Mouse (Mus musculus): ENCODE data around the gene Gm43951. TPM values are rescaled to one million over a fixed set of nuclear protein-coding genes. Genes with fewer than 3 reads are reported as not detected.
A peak's percentile ranks its signal among the peaks of the same experiment; 100 is the strongest.

The Gm43951 gene
- polyA plus RNA-seq, 1 experiment from 2014 or later: 0.09 TPM

GRCm38 (mm10) chr11:72207204-72207833 is 679 bp upstream of the Gm43951 start, which contains the start of the genes 4933427D14Rik and Txndc17:
Gene 4933427D14Rik (minus strand): TSS chr11:72207459.
Gene Txndc17 (plus strand): TSS chr11:72207547.
- no peaks in the 10 kb centered on the region for H3K27me3 ChIP-seq (ENCODE audit: insufficient read depth, low read length)
- WGBS: under 1% methylated on average over 42 of the region's 42 CpGs

DNA sequence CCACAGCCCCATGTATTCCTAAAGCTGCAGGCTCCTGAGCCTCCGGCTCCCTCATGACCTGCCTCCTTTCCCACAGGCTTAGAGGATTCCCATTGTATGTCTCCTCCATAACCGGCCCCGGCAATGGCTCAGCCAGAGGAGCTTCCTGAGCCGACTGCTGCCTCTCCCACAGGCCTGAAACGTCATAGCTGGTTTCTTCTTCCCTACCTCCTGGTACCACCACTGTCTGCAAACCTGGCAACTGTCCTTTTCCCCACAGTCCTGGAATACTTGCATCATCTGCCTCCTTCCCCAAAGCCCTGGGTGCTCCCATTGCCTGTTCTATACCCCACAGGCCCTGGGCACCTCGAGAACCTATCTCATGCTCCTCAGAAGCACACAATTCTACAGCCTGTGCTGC is 1.4 kb downstream of the Gm43951 start:
- Histone ChIP-seq H3K4me3 (ENCODE audit: low read length) (no peak overlapping the region), H3K4me2 (replicated peaks; ENCODE audit: low read depth, low read length) (no peak overlapping the region)

More at GRCm38 (mm10) chr11:72207204-72207833, 679 bp upstream of the Gm43951 start, which contains the start of the genes 4933427D14Rik and Txndc17:
- Histone ChIP-seq H3K4me1 (ENCODE audit: insufficient read depth, low read length) (peaks cover 13% of the 10 kb centered on the region), H3K9ac (replicated peaks; ENCODE audit: low read length) (peak within 1 kb of the TSS; percentile 91), H3K27ac (ENCODE audit: low read length) (peak within 1 kb of the TSS; percentile 77), H3K4me3 (ENCODE audit: low read length) (peak within 1 kb of the TSS; percentile 95), H3K9me3 (ENCODE audit: low read length) (no peaks in the 10 kb centered on the region), H3K4me2 (replicated peaks; ENCODE audit: low read depth, low read length) (peak within 1 kb of the TSS; percentile 93), H3K36me3 (ENCODE audit: insufficient read depth, low read length) (peaks cover 16% of the 10 kb centered on the region; the same call in 1 of the 2 replicates)
- ATAC-seq (ENCODE audit: low FRiP score, low TSS enrichment): peak; percentile 98

GRCm38 (mm10) chr11:72203440-72203839 is 3.2 kb downstream of the Gm43951 start:
- 79% methylated on average over 1 of the region's 1 CpGs for WGBS
- H3K4me2 ChIP-seq (replicated peaks; ENCODE audit: low read depth, low read length): no peak overlapping the region
- peaks cover 13% of the 10 kb centered on the region for H3K4me1 ChIP-seq (ENCODE audit: insufficient read depth, low read length)
- H3K9me3 ChIP-seq (ENCODE audit: low read length): no peaks in the 10 kb centered on the region
- no peaks in the 10 kb centered on the region for H3K27me3 ChIP-seq (ENCODE audit: insufficient read depth, low read length)
- H3K4me3 ChIP-seq (ENCODE audit: low read length): no peak overlapping the region
- peaks cover 7% of the 10 kb centered on the region for H3K36me3 ChIP-seq (ENCODE audit: insufficient read depth, low read length)
- H3K9ac ChIP-seq (replicated peaks; ENCODE audit: low read length): no peak overlapping the region
- no peak overlapping the region for H3K27ac ChIP-seq (ENCODE audit: low read length)
- ATAC-seq (ENCODE audit: low FRiP score, low TSS enrichment): no peak

More for the DNA sequence above, 1.4 kb downstream of the Gm43951 start:
- WGBS: 84% methylated on average over 6 of the region's 6 CpGs
- no peak overlapping the region for H3K9ac ChIP-seq (replicated peaks; ENCODE audit: low read length)
- H3K27ac ChIP-seq (ENCODE audit: low read length): no peak overlapping the region
- no peaks in the 10 kb centered on the region for H3K27me3 ChIP-seq (ENCODE audit: insufficient read depth, low read length)
- no peaks in the 10 kb centered on the region for H3K9me3 ChIP-seq (ENCODE audit: low read length)
- no peak for ATAC-seq (ENCODE audit: low FRiP score, low TSS enrichment)
- peaks cover 7% of the 10 kb centered on the region for H3K36me3 ChIP-seq (ENCODE audit: insufficient read depth, low read length)
- peaks cover 13% of the 10 kb centered on the region for H3K4me1 ChIP-seq (ENCODE audit: insufficient read depth, low read length)

DNA sequence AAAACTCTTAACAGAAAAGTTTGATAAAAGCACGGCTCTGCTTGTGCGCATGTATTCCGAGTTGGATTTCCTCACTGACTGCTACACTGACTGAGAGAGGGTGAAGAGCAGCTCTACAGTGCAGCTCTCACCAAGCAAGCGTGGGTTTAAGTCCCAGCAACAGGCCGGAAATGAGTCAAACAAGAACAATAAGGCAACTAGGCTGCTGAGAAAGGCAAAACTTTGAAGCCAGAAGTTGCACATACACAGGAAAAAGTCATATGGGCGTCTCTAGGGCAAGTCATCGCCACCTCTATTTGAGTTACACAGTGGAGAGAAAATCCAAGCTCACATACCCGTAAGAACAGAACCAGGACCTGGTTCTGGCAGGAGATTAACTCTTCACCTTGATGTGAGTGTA is 10.1 kb downstream of the Gm43951 start:
- Histone ChIP-seq H3K4me2 (replicated peaks; ENCODE audit: low read depth, low read length) (no peak overlapping the region), H3K9me3 (ENCODE audit: low read length) (no peaks in the 10 kb centered on the region), H3K27ac (ENCODE audit: low read length) (peak overlapping the region; percentile 65), H3K4me3 (ENCODE audit: low read length) (no peak overlapping the region), H3K9ac (replicated peaks; ENCODE audit: low read length) (no peak overlapping the region), H3K36me3 (ENCODE audit: insufficient read depth, low read length) (peaks cover 19% of the 10 kb centered on the region), H3K27me3 (ENCODE audit: insufficient read depth, low read length) (no peaks in the 10 kb centered on the region), H3K4me1 (ENCODE audit: insufficient read depth, low read length) (no peaks in the 10 kb centered on the region)
- no peak for ATAC-seq (ENCODE audit: low FRiP score, low TSS enrichment)
- WGBS: 80% methylated on average over 8 of the region's 8 CpGs

DNA sequence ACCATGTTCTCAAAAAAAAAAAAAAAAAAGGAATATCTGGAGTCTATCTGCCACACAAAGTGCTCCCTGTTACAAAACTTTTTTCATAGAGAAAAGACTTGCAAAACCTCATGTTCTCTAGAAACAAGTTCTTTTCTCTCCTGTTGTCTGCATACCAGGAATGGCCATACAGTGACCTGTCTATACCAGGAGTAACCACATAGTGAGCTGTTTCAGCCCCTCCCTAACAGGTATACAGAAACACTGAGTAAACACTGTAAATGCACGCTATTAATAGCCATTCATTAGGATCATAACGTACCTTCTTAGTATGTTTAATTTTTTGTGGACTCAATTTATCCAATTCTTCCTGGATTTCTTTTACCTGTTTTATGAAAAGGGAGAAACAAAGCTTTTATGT is 12.4 kb downstream of the Gm43951 start:
- H3K27ac ChIP-seq (ENCODE audit: low read length): no peak overlapping the region
- 92% methylated on average over 2 of the region's 2 CpGs for WGBS
- H3K27me3 ChIP-seq (ENCODE audit: insufficient read depth, low read length): no peaks in the 10 kb centered on the region
- H3K9me3 ChIP-seq (ENCODE audit: low read length): no peaks in the 10 kb centered on the region
- no peak overlapping the region for H3K4me2 ChIP-seq (replicated peaks; ENCODE audit: low read depth, low read length)
- no peak overlapping the region for H3K4me3 ChIP-seq (ENCODE audit: low read length)
- H3K36me3 ChIP-seq (ENCODE audit: insufficient read depth, low read length): peaks cover 28% of the 10 kb centered on the region
- no peak overlapping the region for H3K9ac ChIP-seq (replicated peaks; ENCODE audit: low read length)
- no peaks in the 10 kb centered on the region for H3K4me1 ChIP-seq (ENCODE audit: insufficient read depth, low read length)
- no peak for ATAC-seq (ENCODE audit: low FRiP score, low TSS enrichment)

GRCm38 (mm10) chr11:72190857-72191256 is 15.8 kb downstream of the Gm43951 start:
- peaks cover 25% of the 10 kb centered on the region for H3K36me3 ChIP-seq (ENCODE audit: insufficient read depth, low read length)
- H3K9ac ChIP-seq (replicated peaks; ENCODE audit: low read length): no peak overlapping the region
- no peaks in the 10 kb centered on the region for H3K9me3 ChIP-seq (ENCODE audit: low read length)
- H3K4me1 ChIP-seq (ENCODE audit: insufficient read depth, low read length): no peaks in the 10 kb centered on the region
- 86% methylated on average over 1 of the region's 1 CpGs for WGBS
- H3K27ac ChIP-seq (ENCODE audit: low read length): no peak overlapping the region
- no peak for ATAC-seq (ENCODE audit: low FRiP score, low TSS enrichment)
- no peak overlapping the region for H3K4me2 ChIP-seq (replicated peaks; ENCODE audit: low read depth, low read length)
- H3K4me3 ChIP-seq (ENCODE audit: low read length): no peak overlapping the region
- no peaks in the 10 kb centered on the region for H3K27me3 ChIP-seq (ENCODE audit: insufficient read depth, low read length)

- Histone ChIP-seq H3K9ac (replicated peaks; ENCODE audit: low read length) (no peak overlapping the region), H3K4me3 (ENCODE audit: low read length) (no peak overlapping the region), H3K9me3 (ENCODE audit: low read length) (no peaks in the 10 kb centered on the region), H3K4me2 (replicated peaks; ENCODE audit: low read depth, low read length) (no peak overlapping the region), H3K4me1 (ENCODE audit: insufficient read depth, low read length) (no peaks in the 10 kb centered on the region), H3K27me3 (ENCODE audit: insufficient read depth, low read length) (no peaks in the 10 kb centered on the region), H3K36me3 (ENCODE audit: insufficient read depth, low read length) (peaks cover 17% of the 10 kb centered on the region), H3K27ac (ENCODE audit: low read length) (no peak overlapping the region)
- ATAC-seq (ENCODE audit: low FRiP score, low TSS enrichment): no peak
- WGBS: 77% methylated on average over 4 of the region's 4 CpGs
Observed at GRCm38 (mm10) chr11:72184252-72184651, 22.4 kb downstream of the Gm43951 start.

DNA sequence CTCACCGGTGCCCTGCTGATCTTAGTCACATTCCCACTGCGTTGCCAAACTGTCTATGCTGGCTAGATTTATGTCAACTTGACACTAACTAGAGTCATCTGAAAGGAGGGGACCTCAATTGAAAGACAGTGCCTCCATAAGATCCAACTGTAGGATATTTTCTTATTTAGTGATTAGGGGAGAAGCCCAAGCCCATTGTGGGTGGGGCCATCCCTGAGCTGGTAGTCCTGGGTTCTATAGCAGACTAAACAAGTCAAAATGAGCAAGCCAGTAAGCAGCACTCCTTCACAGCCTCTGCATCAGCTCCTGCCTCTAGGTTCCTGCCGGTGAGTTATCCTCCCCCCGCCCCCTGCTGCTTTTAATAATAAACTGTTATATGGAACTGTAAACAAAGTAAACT is 25.5 kb downstream of the Gm43951 start:
- no peak for ATAC-seq (ENCODE audit: low FRiP score, low TSS enrichment)
- H3K4me3 ChIP-seq (ENCODE audit: low read length): no peak overlapping the region
- H3K27me3 ChIP-seq (ENCODE audit: insufficient read depth, low read length): no peaks in the 10 kb centered on the region
- no peaks in the 10 kb centered on the region for H3K9me3 ChIP-seq (ENCODE audit: low read length)
- H3K9ac ChIP-seq (replicated peaks; ENCODE audit: low read length): no peak overlapping the region
- 86% methylated on average over 4 of the region's 4 CpGs for WGBS
- H3K27ac ChIP-seq (ENCODE audit: low read length): no peak overlapping the region
- H3K4me2 ChIP-seq (replicated peaks; ENCODE audit: low read depth, low read length): no peak overlapping the region
- H3K4me1 ChIP-seq (ENCODE audit: insufficient read depth, low read length): no peaks in the 10 kb centered on the region
- H3K36me3 ChIP-seq (ENCODE audit: insufficient read depth, low read length): peaks cover 20% of the 10 kb centered on the region

DNA sequence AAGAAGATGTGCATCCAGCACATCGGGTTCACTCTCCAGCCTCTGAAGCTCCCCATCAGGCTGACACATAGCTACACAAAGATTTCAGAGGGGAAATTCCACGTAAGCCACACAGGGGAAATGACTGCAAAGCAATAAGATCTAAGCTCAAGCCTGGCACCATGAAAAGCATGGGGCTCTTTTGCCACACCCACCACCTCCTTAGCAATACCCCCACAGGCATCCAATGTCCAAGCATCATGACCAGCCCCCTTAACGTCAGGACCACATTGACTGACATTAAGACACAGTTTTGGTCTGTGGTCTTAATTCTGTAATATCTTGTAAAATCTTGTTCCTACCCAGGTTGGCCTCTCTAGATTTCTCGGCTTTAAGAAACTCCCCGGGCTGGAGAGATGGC is 26.1 kb downstream of the Gm43951 start:
- no peak for ATAC-seq (ENCODE audit: low FRiP score, low TSS enrichment)

GRCm38 (mm10) chr11:72176553-72176952 is 30.1 kb downstream of the Gm43951 start:
- peaks cover 29% of the 10 kb centered on the region for H3K36me3 ChIP-seq (ENCODE audit: insufficient read depth, low read length)
- H3K4me3 ChIP-seq (ENCODE audit: low read length): no peak overlapping the region
- ATAC-seq (ENCODE audit: low FRiP score, low TSS enrichment): no peak
- no peaks in the 10 kb centered on the region for H3K9me3 ChIP-seq (ENCODE audit: low read length)
- no peak overlapping the region for H3K4me2 ChIP-seq (replicated peaks; ENCODE audit: low read depth, low read length)
- H3K27me3 ChIP-seq (ENCODE audit: insufficient read depth, low read length): no peaks in the 10 kb centered on the region
- no peak overlapping the region for H3K27ac ChIP-seq (ENCODE audit: low read length)
- 72% methylated on average over 3 of the region's 3 CpGs for WGBS
- no peaks in the 10 kb centered on the region for H3K4me1 ChIP-seq (ENCODE audit: insufficient read depth, low read length)
- H3K9ac ChIP-seq (replicated peaks; ENCODE audit: low read length): no peak overlapping the region

More for the DNA sequence above, 26.1 kb downstream of the Gm43951 start:
- Histone ChIP-seq H3K4me2 (replicated peaks; ENCODE audit: low read depth, low read length) (no peak overlapping the region), H3K27me3 (ENCODE audit: insufficient read depth, low read length) (no peaks in the 10 kb centered on the region), H3K9ac (replicated peaks; ENCODE audit: low read length) (no peak overlapping the region), H3K36me3 (ENCODE audit: insufficient read depth, low read length) (peaks cover 20% of the 10 kb centered on the region), H3K9me3 (ENCODE audit: low read length) (no peaks in the 10 kb centered on the region), H3K4me3 (ENCODE audit: low read length) (no peak overlapping the region), H3K27ac (ENCODE audit: low read length) (no peak overlapping the region), H3K4me1 (ENCODE audit: insufficient read depth, low read length) (no peaks in the 10 kb centered on the region)
- WGBS: 93% methylated on average over 5 of the region's 5 CpGs

Data from kidney, embryonic 16.5 days (tissue).